Mouse (Mus musculus) lung, postnatal 0 days (tissue): ENCODE results near the gene Uba2.

Source experiments
- CTCF ChIP-seq: IDR thresholded peaks from 2 replicates; pipeline ENCODE4 v1.5.1; 2016; ENCODE audit warnings: antibody characterized with exemption, mild to moderate bottlenecking
- EP300 ChIP-seq: IDR thresholded peaks from 2 replicates; pipeline ENCODE4 v1.6.1; 2016; ENCODE audit warnings: antibody characterized with exemption, mild to moderate bottlenecking, control low read depth

DNA sequence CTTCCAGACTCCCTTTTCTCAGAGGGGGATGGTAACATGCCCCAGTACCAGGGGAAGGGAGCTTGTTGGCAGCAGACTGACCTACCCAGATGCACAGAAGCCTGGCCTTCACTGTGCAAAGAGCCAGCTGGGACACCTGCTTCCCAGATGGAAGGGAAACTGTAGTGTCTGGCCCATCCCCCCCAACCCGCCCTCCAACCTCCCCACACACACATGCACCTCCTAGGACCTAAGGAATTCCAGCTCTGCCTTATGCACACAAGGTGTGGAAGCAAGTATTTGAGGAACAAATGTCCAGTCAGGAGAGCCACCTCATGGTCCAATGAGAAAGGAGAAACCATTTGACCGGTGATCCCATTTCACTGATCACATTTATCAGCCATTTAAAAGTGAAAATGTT is 35.1 kb downstream of the Uba2 start:
- TF ChIP-seq EP300 (no peak), CTCF (0 out of 2 replicates have a peak, but pooled peaks have one; percentile 2)
